Mouse (Mus musculus): Measurements from ENCODE around the gene Gm20696.

DNA sequence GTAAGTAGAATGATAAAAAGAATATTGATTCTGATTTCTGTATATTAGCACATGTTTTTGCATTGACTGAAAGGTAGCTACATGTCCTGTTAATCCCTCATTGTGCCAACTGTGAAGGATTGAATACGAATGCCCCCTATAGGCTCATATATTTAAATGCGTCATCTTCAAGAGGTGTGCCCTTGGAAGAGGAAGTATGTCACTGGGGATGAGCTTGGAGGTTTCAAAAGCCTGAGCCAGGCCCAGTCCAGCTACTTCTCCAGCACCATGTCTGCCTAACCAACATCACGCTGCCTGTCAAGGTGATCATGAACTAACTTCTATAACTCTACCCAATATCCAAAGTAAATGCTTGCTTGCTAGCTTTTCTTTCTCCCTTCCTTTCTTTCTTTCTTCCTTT is 324.2 kb downstream of the Gm20696 start:
- TF ChIP-seq CTCF (IDR thresholded peaks at IDR 0.05; ENCODE audit: low read depth) (no peak), EP300 (IDR thresholded peaks at IDR 0.05; ENCODE audit: low read depth) (no peak)

Data from liver, embryonic 14.5 days (tissue).